Mouse (Mus musculus) large intestine, adult 2 months (tissue): ENCODE measurements around the gene Minar1. TPM values are rescaled to one million over a fixed set of nuclear protein-coding genes. Genes with fewer than 3 reads are reported as not detected.

ENCODE experiments used
- polyA plus RNA-seq: library from polyadenylated mRNA; depleted of rRNA; stranded (reverse); fragments of >200 nt; gene quantifications from 2 replicates; pipeline ENCODE4 v1.2.3, GENCODE M21; 2012; rRNA removed

The Minar1 gene
- polyA plus RNA-seq, 1 experiment: not detected

Other genes with a start within 250 kb of the Minar1 start
- 89.5 and 117 TPM in 2 replicates for gene Tmed3, start 81.9 kb upstream of the Minar1 start, polyA plus RNA-seq
- not detected in 2 replicates for gene Ankrd34c, start 115.3 kb upstream of the Minar1 start, polyA plus RNA-seq